In the genomic region with DNA sequence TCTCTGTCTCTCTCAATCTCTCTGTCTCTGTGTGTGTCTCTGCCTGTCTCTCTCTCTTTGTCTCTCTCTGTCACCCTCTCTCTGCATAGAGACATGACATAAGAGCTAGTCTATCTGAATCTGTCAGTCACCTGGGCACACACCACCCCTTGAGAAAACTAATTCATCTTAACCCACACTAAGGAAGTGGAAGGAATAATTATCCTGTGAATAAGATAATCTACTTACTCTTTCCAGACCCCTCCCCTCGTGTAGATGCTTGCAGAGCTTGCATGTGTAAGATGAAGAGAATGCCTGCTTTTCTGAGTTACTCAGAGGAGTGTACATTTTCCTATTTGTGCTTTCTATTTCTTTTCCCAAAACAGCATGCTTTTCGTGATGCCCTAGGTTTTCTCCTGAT, we compare ENCODE assay signal across 29 mouse cellular contexts.
"Had no signal": no experiment of that assay in that cellular context is flagged by ENCODE, and none has a peak within 500 bp of the region (broad histone marks: within the 10 kb centered on the region; RNA-seq: fewer than 3 reads in every experiment).

No protein-coding gene starts in this region.

- H3K9me3 ChIP-seq: heart, embryonic 13.5 days; heart, embryonic 15.5 days; hindbrain, embryonic 10.5 days; hindbrain, embryonic 12.5 days; intestine, embryonic 15.5 days; limb, embryonic 10.5 days; limb, embryonic 12.5 days; liver, embryonic 13.5 days; liver, embryonic 15.5 days had no signal

- H3K9ac ChIP-seq: heart, embryonic 13.5 days; heart, embryonic 15.5 days; hindbrain, embryonic 12.5 days; hindbrain, embryonic 14.5 days; intestine, embryonic 15.5 days; limb, embryonic 12.5 days; liver, embryonic 13.5 days; liver, embryonic 15.5 days had no signal

- H3K36me3 ChIP-seq: heart, embryonic 15.5 days; hindbrain, embryonic 10.5 days; hindbrain, embryonic 12.5 days; intestine, embryonic 15.5 days; limb, embryonic 12.5 days; liver, embryonic 13.5 days; liver, embryonic 15.5 days had no signal

- DNase-seq: gastrocnemius, postnatal 14 days; gastrocnemius, postnatal 36 days; heart, adult 11 months; heart, adult 2 months; heart, postnatal 14 days; heart, postnatal 36 days; kidney, adult 18-20 months; kidney, adult 8-10 months; kidney, postnatal 10 days; kidney, postnatal 25 days; kidney, postnatal 4 days; liver; liver, embryonic 13.5 days had no signal

- H3K4me1 ChIP-seq: heart, embryonic 13.5 days; heart, embryonic 15.5 days; hindbrain, embryonic 10.5 days; hindbrain, embryonic 12.5 days; intestine, embryonic 15.5 days; limb, embryonic 10.5 days; limb, embryonic 12.5 days; liver, embryonic 13.5 days; liver, embryonic 15.5 days had no signal

- ATAC-seq: hindbrain, embryonic 16.5 days; inflammation-experienced regulatory T-cells, adult 6 months; intestine, embryonic 15.5 days; intestine, postnatal 0 days had no signal

- H3K4me3 ChIP-seq: heart, adult 2 months; heart, embryonic 13.5 days; heart, embryonic 15.5 days; hindbrain, embryonic 10.5 days; hindbrain, embryonic 12.5 days; intestine, embryonic 15.5 days; layer of hippocampus, adult 2 months; left cerebral cortex, adult 2 months; limb, embryonic 10.5 days; limb, embryonic 12.5 days; liver, embryonic 13.5 days; liver, embryonic 15.5 days had no signal

- H3K4me2 ChIP-seq: heart, embryonic 11.5 days; heart, embryonic 13.5 days; heart, embryonic 15.5 days; hindbrain, embryonic 12.5 days; hindbrain, embryonic 14.5 days; intestine, embryonic 15.5 days; limb, embryonic 12.5 days; liver, embryonic 11.5 days; liver, embryonic 13.5 days; liver, embryonic 15.5 days had no signal

- H3K27me3 ChIP-seq: heart, embryonic 13.5 days; heart, embryonic 15.5 days; hindbrain, embryonic 12.5 days; intestine, embryonic 15.5 days; limb, embryonic 12.5 days; liver, embryonic 13.5 days; liver, embryonic 15.5 days had no signal

- H3K27ac ChIP-seq: heart, adult 2 months; heart, embryonic 13.5 days; heart, embryonic 15.5 days; hindbrain, embryonic 10.5 days; hindbrain, embryonic 12.5 days; hindbrain, embryonic 14.5 days; intestine, embryonic 15.5 days; layer of hippocampus, adult 2 months; left cerebral cortex, adult 2 months; limb, embryonic 10.5 days; limb, embryonic 12.5 days; liver, embryonic 13.5 days; liver, embryonic 15.5 days had no signal
